Mouse (Mus musculus) Patski (cell line): ENCODE measurements around the gene Prg3. TPM values are rescaled to one million over a fixed set of nuclear protein-coding genes. Genes with fewer than 3 reads are reported as not detected.
A peak's percentile ranks its signal among the peaks of the same experiment; 100 is the strongest.

Experiments used
- ATAC-seq: fragments of 100-300 bp; one replicate; pipeline ENCODE4 v1.8.0; 2021
- CTCF ChIA-PET: fragments of 350-600 bp; sonication (Branson Sonifier 250); formaldehyde crosslinking; loops from one replicate; lab custom pipeline; 2022; ENCODE audit warnings: inconsistent platforms; lab: Charles Lee
- POLR2A ChIA-PET: fragments of 350-600 bp; sonication (Branson Sonifier 250); formaldehyde crosslinking; loops from one replicate; lab custom pipeline; 2022; ENCODE audit warnings: antibody characterized with exemption, inconsistent platforms; lab: Charles Lee
- DNase-seq: peaks from one replicate; pipeline ENCODE4 v3.0.0-alpha.2; 2011; ENCODE audit warnings: low read depth, low spot score
- H3K27me3 ChIP-seq: fragments of 371-371 bp; one replicate; pipeline ENCODE4 v1.5.1; 2021
- CTCF ChIP-seq: fragments of 100-300 bp; IDR thresholded peaks from one replicate; pipeline ENCODE4 v1.5.1; 2021
- in situ Hi-C: fragments of 300-500 bp; cut with MboI; formaldehyde crosslinking; loops from 3 replicates; pipeline ENCODE4 v1.11.1; 2018; ENCODE audit warnings: low pct_unique_long_range_greater_than_20kb, mixed read lengths
- polyA plus RNA-seq: library from polyadenylated mRNA; unstranded; gene quantifications from one replicate; pipeline ENCODE4 v1.2.3, GENCODE M21; 2021

Gene Prg3
- polyA plus RNA-seq, 1 experiment from 2014 or later: not detected

DNA sequence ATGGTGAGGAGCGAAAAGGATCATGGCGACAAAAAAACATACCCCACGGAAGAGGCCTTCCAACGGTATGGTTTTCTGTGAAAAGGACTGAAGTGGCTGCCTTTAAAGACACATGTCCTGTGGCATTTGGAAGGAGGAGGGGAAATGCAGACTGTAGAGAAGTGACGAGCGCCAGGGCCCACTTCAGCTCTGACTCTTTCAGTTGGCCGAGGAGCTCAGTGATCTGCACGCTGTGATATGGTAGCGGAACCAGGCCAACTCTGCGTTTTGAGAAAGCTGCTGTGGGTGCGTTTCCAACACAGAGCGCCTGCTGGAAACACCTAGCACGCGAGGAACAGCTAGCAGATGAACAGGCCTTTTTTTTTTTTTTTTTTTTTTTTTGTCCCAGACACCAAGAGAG lies 24.7 kb downstream of the Prg3 start:
- CTCF ChIA-PET: no interaction called here
- TF ChIP-seq CTCF: no peak
- peaks cover 29% of the 10 kb centered on the region for H3K27me3 ChIP-seq
- POLR2A ChIA-PET: no interaction called here
- in situ Hi-C loops: no loop called here
- ATAC-seq (no peak), DNase-seq (no peak)

DNA sequence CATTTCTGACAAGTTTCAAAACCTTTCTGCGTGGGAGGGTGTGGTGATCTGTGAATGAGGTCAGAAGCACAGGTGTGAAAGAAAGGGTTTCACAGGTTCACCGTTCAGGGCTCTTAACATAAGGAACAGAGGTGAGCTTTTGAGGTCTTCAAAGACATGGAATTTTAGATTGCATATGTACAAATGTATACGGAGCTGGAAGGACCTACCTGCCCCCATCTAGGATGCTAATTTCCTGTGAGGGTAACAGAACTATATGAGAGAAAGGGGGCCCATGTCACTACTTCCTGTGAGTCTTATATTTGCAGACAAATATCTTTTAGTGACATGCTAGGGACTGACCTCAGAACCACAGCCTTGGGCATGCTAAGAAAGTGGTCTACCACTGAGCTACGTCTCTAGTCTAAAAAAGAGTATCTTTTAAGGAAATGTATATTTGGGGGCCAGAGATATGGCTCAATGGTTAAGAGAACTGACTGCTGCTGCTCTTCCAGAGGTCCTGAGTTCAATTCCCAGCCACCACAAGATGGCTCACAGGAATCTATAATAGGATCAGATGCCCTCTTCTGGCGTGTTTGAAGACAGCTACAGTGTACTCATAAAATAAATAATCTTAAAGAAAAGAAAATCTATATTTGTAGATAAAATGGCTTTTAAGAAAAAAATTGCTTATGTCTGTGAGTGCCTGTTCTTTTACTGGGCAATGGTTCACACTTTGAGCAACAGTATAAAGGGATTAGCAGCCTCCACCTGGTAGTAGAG lies 26.0 kb downstream of the Prg3 start:
- DNase-seq (no peak), ATAC-seq (no peak)
- ChIA-PET CTCF (no interaction called here), POLR2A (no interaction called here)
- in situ Hi-C loops: no loop called here
- no peak for TF ChIP-seq CTCF
- peaks cover 28% of the 10 kb centered on the region for H3K27me3 ChIP-seq

DNA sequence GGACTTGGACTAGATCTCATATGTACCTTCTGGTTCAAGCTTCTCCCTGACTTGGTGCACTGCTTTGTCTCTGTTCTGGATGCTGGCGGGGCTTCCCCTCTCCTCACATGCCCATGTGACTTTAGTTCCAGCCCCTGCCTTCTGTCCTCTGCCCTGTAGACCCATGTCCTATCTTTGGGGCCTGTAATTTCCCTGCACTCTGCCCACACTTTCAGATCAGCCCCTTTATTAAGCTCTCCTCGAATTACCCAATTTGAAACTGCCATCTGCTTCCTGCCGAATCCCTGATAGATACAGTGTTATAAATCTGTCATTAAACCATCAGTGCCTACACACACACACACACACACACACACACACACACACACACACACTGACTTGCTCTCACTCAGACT lies 26.6 kb downstream of the Prg3 start:
- ChIA-PET CTCF (interaction anchor here (1.2 kb wide), 1 partner anchor 232 kb away, joined by 3 read pairs; no protein-coding TSS in a partner anchor), POLR2A (no interaction called here)
- no peak for TF ChIP-seq CTCF
- ATAC-seq (no peak), DNase-seq (no peak)
- in situ Hi-C loops: no loop called here
- H3K27me3 ChIP-seq: peaks cover 27% of the 10 kb centered on the region

DNA sequence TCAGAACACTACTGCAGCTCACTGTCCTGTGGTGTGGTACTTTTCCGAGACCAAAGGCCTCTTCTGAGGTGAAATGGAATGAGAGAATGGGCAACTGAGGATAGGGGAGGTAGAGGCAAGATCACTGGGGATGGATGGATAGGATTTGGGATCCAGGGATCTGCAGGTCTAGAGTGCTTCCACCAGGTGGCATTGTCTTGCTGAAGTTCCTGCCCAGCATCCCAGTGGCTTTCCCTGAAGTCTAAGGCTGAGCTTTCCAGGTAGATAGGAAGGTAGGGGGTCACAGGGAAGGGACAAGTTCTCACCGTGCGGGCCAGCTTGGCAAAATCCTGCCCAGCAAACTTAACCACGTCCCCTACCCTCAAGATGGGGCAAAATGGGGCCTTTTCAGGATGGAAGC lies 34.0 kb downstream of the Prg3 start:
- TF ChIP-seq CTCF: peak; percentile 72
- ATAC-seq (peak; percentile 71), DNase-seq (no peak)
- ChIA-PET CTCF (interaction anchor here (1.1 to 1.8 kb wide), 3 partner anchors 12 to 224 kb away, joined by 3 to 4 read pairs (median 4); no protein-coding TSS in a partner anchor), POLR2A (no interaction called here)
- peaks cover 24% of the 10 kb centered on the region for H3K27me3 ChIP-seq
- in situ Hi-C loops: loop anchor here (5.0 kb wide), 3 partner anchors 100 to 540 kb away; no protein-coding TSS in a partner anchor

DNA sequence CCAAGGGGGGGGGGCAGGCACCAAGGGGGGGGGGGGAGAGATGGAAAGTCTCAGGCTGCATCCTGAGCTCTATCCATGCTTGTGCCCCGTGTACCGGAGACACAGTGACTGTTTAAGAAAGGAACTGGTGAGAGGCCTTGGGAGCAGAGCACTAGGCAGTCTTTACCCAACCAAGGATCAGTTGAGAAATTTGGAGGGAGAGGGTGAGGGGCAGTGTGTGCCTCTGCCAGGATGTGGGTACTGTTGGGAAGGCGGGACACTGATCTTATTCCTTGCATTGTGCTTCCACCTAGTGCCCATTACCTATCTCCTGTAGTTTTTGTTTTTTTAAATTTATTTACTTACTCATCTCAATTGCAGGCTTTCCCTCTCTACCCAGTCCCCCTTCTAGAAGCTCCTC lies 38.2 kb downstream of the Prg3 start:
- no peak for DNase-seq

DNA sequence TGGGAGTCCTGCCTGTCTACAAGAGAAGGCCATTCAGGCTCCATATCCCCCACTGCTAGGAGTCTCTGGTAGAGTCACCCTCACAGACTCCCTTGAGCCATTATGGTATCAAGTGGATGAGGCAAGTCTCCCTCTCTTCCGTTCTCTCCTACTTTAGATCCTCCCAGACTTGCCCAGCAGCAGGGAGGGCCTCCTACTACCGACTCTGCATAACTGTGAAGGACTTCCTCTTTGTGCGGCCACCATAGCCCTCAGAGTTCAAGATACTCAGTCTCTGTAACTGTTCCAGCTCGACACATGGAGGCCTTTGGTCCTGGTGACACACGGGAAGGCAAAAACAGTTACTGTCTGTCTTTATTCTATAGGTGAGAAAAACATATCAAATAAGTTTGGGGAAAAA lies 39.3 kb downstream of the Prg3 start:
- no peak for ATAC-seq
- CTCF ChIA-PET: no interaction called here
- POLR2A ChIA-PET: interaction anchor here (1.0 kb wide), 1 partner anchor 9 kb away, joined by 4 read pairs; the partner anchor contains the start of gene Ssrp1
- TF ChIP-seq CTCF: no peak
- peaks cover 11% of the 10 kb centered on the region for H3K27me3 ChIP-seq
- DNase-seq: no peak
- in situ Hi-C loops: loop anchor here (25.0 kb wide), 1 partner anchor 565 kb away; no protein-coding TSS in a partner anchor

More for the DNA sequence above, 38.2 kb downstream of the Prg3 start:
- TF ChIP-seq CTCF: no peak
- ChIA-PET POLR2A (no interaction called here), CTCF (no interaction called here)
- H3K27me3 ChIP-seq: peaks cover 12% of the 10 kb centered on the region
- ATAC-seq: no peak
- in situ Hi-C loops: loop anchor here (25.0 kb wide), 1 partner anchor 564 kb away; no protein-coding TSS in a partner anchor

DNA sequence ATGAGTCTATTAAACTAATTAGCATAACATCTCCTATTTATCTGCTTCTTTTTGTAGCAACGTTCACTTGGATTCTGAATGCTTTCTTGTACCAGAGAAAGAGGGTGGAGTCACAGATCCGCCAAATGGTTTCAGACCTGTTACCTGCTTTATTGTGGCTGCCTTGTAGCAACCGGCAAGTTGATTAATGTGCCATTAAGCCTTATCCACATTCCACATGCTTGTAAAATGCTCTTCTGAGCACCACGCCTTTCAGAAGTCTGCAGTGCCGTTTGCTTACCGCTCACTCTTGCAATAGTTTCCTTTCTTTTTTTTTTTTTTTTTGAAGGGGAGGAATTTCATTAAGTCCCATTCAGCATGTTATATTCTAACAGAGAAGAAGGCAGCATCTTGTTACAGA lies 41.9 kb downstream of the Prg3 start:
- in situ Hi-C loops: loop anchor here (25.0 kb wide), 1 partner anchor 568 kb away; no protein-coding TSS in a partner anchor
- ChIA-PET POLR2A (interaction anchor here (0.7 kb wide), 1 partner anchor 220 kb away, joined by 4 read pairs; no protein-coding TSS in a partner anchor), CTCF (no interaction called here)
- ATAC-seq (no peak), DNase-seq (no peak)
- TF ChIP-seq CTCF: no peak
- H3K27me3 ChIP-seq: no peaks in the 10 kb centered on the region

DNA sequence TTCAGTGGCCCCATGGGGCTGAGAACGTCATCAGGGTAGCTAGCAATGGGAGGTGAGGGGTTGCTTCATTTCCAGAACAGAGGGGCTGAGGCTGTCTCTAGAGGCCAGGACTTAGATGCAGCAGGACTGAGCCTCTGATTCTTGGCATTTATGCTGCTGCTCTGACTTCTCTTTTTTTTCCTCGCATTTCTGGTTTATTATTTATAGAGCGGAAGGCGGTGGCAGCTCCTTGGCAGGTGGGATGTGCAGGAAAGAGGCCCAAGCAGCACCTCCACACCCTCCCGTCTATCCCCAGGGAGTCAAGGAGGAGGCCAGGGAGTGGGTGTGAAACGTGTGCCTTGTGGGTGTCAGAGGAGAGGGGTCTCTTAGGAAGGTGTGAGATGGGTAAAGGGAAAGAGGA lies 43.0 kb downstream of the Prg3 start:
- CTCF ChIA-PET: no interaction called here
- H3K27me3 ChIP-seq: no peaks in the 10 kb centered on the region
- no peak for ATAC-seq
- no peak for TF ChIP-seq CTCF
- no peak for DNase-seq
- POLR2A ChIA-PET: no interaction called here
- in situ Hi-C loops: loop anchor here (25.0 kb wide), 1 partner anchor 569 kb away; no protein-coding TSS in a partner anchor

DNA sequence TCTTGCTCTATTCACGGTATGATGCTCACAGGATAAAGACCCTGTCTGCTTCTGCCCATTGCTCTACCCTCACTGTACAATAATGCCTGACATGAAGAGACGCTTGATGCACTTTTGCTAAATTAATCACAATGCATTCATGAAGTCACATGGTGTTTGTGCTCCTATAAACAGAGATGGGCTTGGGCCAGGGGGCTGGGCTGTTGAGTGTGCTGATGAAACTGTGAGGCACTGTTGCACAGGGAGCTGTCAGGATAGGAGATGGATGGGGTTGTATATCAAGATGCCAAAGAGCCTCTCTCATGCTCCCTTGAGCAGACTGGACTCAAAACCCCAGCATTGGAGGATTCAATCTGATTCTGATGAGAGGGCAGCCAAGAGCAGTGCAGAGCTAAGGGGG lies 45.1 kb downstream of the Prg3 start:
- DNase-seq: no peak
- in situ Hi-C loops: loop anchor here (25.0 kb wide), 1 partner anchor 571 kb away; no protein-coding TSS in a partner anchor
- ChIA-PET POLR2A (interaction anchor here (0.6 kb wide), 1 partner anchor 8 kb away, joined by 3 read pairs; no protein-coding TSS in a partner anchor), CTCF (no interaction called here)
- no peak for ATAC-seq
- TF ChIP-seq CTCF: no peak
- H3K27me3 ChIP-seq: no peaks in the 10 kb centered on the region

DNA sequence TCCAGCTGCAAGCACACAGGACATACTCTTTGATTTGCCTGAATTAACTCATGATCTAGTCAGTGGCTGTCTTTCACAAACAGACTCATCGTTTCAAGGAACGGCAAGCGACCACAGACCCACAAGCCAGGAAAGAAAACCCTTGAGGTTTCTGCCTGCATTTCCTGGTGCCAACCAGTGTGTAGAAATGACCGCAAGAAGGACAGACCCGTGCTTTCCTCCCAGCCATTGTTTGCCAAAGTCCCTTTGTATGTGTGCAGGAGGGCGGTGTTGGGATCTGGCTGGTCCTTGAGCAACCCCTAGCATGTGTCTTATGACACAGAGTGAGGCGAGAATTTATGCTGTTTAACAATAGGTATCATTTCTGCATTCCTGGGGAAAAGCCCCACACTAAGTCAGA lies 46.2 kb downstream of the Prg3 start:
- POLR2A ChIA-PET: no interaction called here
- in situ Hi-C loops: loop anchor here (25.0 kb wide), 1 partner anchor 572 kb away; no protein-coding TSS in a partner anchor
- ATAC-seq (no peak), DNase-seq (no peak)
- TF ChIP-seq CTCF: no peak
- CTCF ChIA-PET: interaction anchor here (1.0 kb wide), 1 partner anchor 11 kb away, joined by 3 read pairs; no protein-coding TSS in a partner anchor
- H3K27me3 ChIP-seq: no peaks in the 10 kb centered on the region
